Mouse (Mus musculus) myocyte (in vitro differentiated cells): ENCODE data around the gene Dcdc2a. TPM values are rescaled to one million over a fixed set of nuclear protein-coding genes. Genes with fewer than 3 reads are reported as not detected.

ENCODE experiments used
- H3K27me3 ChIP-seq: one replicate; pipeline ENCODE4 v1.6.1; 2011; ENCODE audit not compliant: control insufficient read depth, insufficient read depth, insufficient read length
- H3K36me3 ChIP-seq: one replicate; pipeline ENCODE4 v1.6.1; 2011; ENCODE audit not compliant: control insufficient read depth, insufficient read depth
- H3K4me2 ChIP-seq: one replicate; pipeline ENCODE4 v1.6.1; 2011; ENCODE audit warnings: low read depth, control low read depth
- H3K4me3 ChIP-seq: one replicate; pipeline ENCODE4 v1.5.1; 2011; ENCODE audit warnings: mild to moderate bottlenecking, control low read depth, moderate library complexity
- H3K79me2 ChIP-seq: one replicate; pipeline ENCODE4 v1.6.1; 2011; ENCODE audit not compliant: control insufficient read depth, insufficient read depth
- H3ac ChIP-seq: one replicate; pipeline ENCODE4 v1.6.1; 2011; ENCODE audit not compliant: control insufficient read depth, insufficient read length
- CEBPB ChIP-seq: IDR thresholded peaks from 2 replicates; pipeline ENCODE4 v1.6.1; 2011; ENCODE audit warnings: mild to moderate bottlenecking, moderate library complexity; ENCODE audit not compliant: poor library complexity, insufficient read depth, severe bottlenecking
- E2F4 ChIP-seq: IDR thresholded peaks from one replicate; pipeline ENCODE4 v1.6.1; 2011; ENCODE audit warnings: mild to moderate bottlenecking, control low read depth, moderate library complexity; ENCODE audit not compliant: insufficient read depth
- MAX ChIP-seq: IDR thresholded peaks from one replicate; pipeline ENCODE4 v1.6.1; 2011; ENCODE audit warnings: low read depth, mild to moderate bottlenecking, control low read depth
- MYOD1 ChIP-seq, 3 experiments: IDR thresholded peaks; one replicate each; pipeline ENCODE4 v1.6.1; 2011; ENCODE audit warnings: control low read depth in 2 of 3, low read depth in 2 of 3, mild to moderate bottlenecking in 2 of 3, moderate library complexity in 1 of 3; ENCODE audit not compliant: insufficient read length in 2 of 3, control insufficient read depth in 1 of 3
- MYOG ChIP-seq, 3 experiments: IDR thresholded peaks; one replicate each; pipeline ENCODE4 v1.6.1; 2011; ENCODE audit warnings: control low read depth in 2 of 3, low read depth in 2 of 3, mild to moderate bottlenecking in 2 of 3; ENCODE audit not compliant: insufficient read length in 2 of 3, control insufficient read depth in 1 of 3, insufficient read depth in 1 of 3
- POLR2A ChIP-seq: IDR thresholded peaks from one replicate; pipeline ENCODE4 v1.6.1; 2011; ENCODE audit warnings: low read depth, mild to moderate bottlenecking, control low read depth, moderate library complexity; ENCODE audit not compliant: insufficient read length
- POLR2AphosphoS2 ChIP-seq: IDR thresholded peaks from one replicate; pipeline ENCODE4 v1.6.1; 2011; ENCODE audit warnings: low read depth, control low read depth; ENCODE audit not compliant: insufficient read length
- REST ChIP-seq: IDR thresholded peaks from one replicate; pipeline ENCODE4 v1.6.1; 2011; ENCODE audit warnings: mild to moderate bottlenecking, control low read depth, moderate library complexity; ENCODE audit not compliant: insufficient read depth, insufficient read length
- SRF ChIP-seq: IDR thresholded peaks from one replicate; pipeline ENCODE4 v1.6.1; 2011; ENCODE audit warnings: low read depth; ENCODE audit not compliant: control insufficient read depth, insufficient read length
- TCF12 ChIP-seq: IDR thresholded peaks from one replicate; pipeline ENCODE4 v1.6.1; 2011; ENCODE audit warnings: mild to moderate bottlenecking, control low read depth; ENCODE audit not compliant: poor library complexity, insufficient read depth, severe bottlenecking
- TCF3 ChIP-seq: IDR thresholded peaks from one replicate; pipeline ENCODE4 v1.6.1; 2011; ENCODE audit warnings: low read depth, control low read depth; ENCODE audit not compliant: insufficient read length
- USF1 ChIP-seq: IDR thresholded peaks from one replicate; pipeline ENCODE4 v1.6.1; 2011; ENCODE audit warnings: low read depth, mild to moderate bottlenecking, control low read depth, moderate library complexity
- polyA plus RNA-seq: library from polyadenylated mRNA; unstranded; fragments of >200 nt; fragmentation: generic; extraction: Trizol; gene quantifications from one replicate; pipeline ENCODE4 v1.2.1, GENCODE M21; 2012; ENCODE audit warnings: missing spikeins

The Dcdc2a gene
- polyA plus RNA-seq, 1 experiment, result 0.05 TPM

GRCm38 (mm10) chr13:25069765-25070164 lies 14.0 kb downstream of the Dcdc2a start:
- Histone ChIP-seq H3K4me2 (no peak overlapping the region), H3ac (no peak overlapping the region), H3K36me3 (no peaks in the 10 kb centered on the region), H3K4me3 (no peak overlapping the region), H3K27me3 (no peaks in the 10 kb centered on the region), H3K79me2 (no peaks in the 10 kb centered on the region)
- TF ChIP-seq MYOD1 (IDR thresholded peaks at IDR 0.05; ENCODE audit: control insufficient read depth in 1 of 3, insufficient read length in 2 of 3, low read depth in 2 of 3) (no peak), POLR2AphosphoS2 (no peak), REST (no peak), MAX (no peak), TCF12 (no peak), E2F4 (no peak)

GRCm38 (mm10) chr13:25070791-25071190 lies 15.0 kb downstream of the Dcdc2a start:
- Histone ChIP-seq H3K79me2 (no peaks in the 10 kb centered on the region), H3K4me2 (no peak overlapping the region), H3K4me3 (no peak overlapping the region), H3K36me3 (no peaks in the 10 kb centered on the region), H3ac (no peak overlapping the region), H3K27me3 (no peaks in the 10 kb centered on the region)
- TF ChIP-seq CEBPB (no peak), REST (no peak), POLR2AphosphoS2 (no peak), TCF12 (no peak), MYOD1 (IDR thresholded peaks at IDR 0.05; ENCODE audit: control insufficient read depth in 1 of 3, insufficient read length in 2 of 3, low read depth in 2 of 3) (no peak), MAX (no peak)

- H3K27me3 ChIP-seq, result no peaks in the 10 kb centered on the region
- H3ac ChIP-seq, result no peak overlapping the region
- no peak overlapping the region for H3K4me3 ChIP-seq
- H3K36me3 ChIP-seq, result no peaks in the 10 kb centered on the region
- TF ChIP-seq MYOG (IDR thresholded peaks at IDR 0.05; ENCODE audit: control insufficient read depth in 1 of 3, insufficient read depth in 1 of 3, insufficient read length in 2 of 3, low read depth in 2 of 3) (no peak), CEBPB (no peak), USF1 (no peak), E2F4 (no peak), SRF (no peak), MAX (no peak), TCF12 (no peak)
- H3K79me2 ChIP-seq, result no peaks in the 10 kb centered on the region
- H3K4me2 ChIP-seq, result no peak overlapping the region
Observed at GRCm38 (mm10) chr13:25077262-25077661, 21.5 kb downstream of the Dcdc2a start.

GRCm38 (mm10) chr13:25083144-25083572 lies 27.4 kb downstream of the Dcdc2a start:
- no peak overlapping the region for H3K4me2 ChIP-seq
- H3K4me3 ChIP-seq, result no peak overlapping the region
- no peaks in the 10 kb centered on the region for H3K36me3 ChIP-seq
- no peaks in the 10 kb centered on the region for H3K27me3 ChIP-seq
- H3ac ChIP-seq, result no peak overlapping the region
- no peak for TF ChIP-seq REST
- no peak for TF ChIP-seq USF1
- no peak for TF ChIP-seq TCF3
- TF ChIP-seq MYOD1 (IDR thresholded peaks at IDR 0.05; ENCODE audit: control insufficient read depth in 1 of 3, insufficient read length in 2 of 3, low read depth in 2 of 3), result no peak
- TF ChIP-seq TCF12, result no peak
- TF ChIP-seq CEBPB, result no peak
- no peak for TF ChIP-seq MYOG (IDR thresholded peaks at IDR 0.05; ENCODE audit: control insufficient read depth in 1 of 3, insufficient read depth in 1 of 3, insufficient read length in 2 of 3, low read depth in 2 of 3)
- TF ChIP-seq POLR2AphosphoS2, result no peak
- TF ChIP-seq SRF, result no peak
- TF ChIP-seq POLR2A, result no peak
- no peaks in the 10 kb centered on the region for H3K79me2 ChIP-seq

GRCm38 (mm10) chr13:25085147-25085546 lies 29.3 kb downstream of the Dcdc2a start:
- Histone ChIP-seq H3K27me3 (peaks cover 6% of the 10 kb centered on the region), H3ac (no peak overlapping the region), H3K79me2 (no peaks in the 10 kb centered on the region), H3K4me2 (no peak overlapping the region), H3K4me3 (no peak overlapping the region), H3K36me3 (no peaks in the 10 kb centered on the region)
- TF ChIP-seq USF1 (no peak), MAX (no peak), SRF (no peak), TCF12 (no peak), POLR2AphosphoS2 (no peak), TCF3 (no peak), E2F4 (no peak), POLR2A (no peak), MYOD1 (IDR thresholded peaks at IDR 0.05; ENCODE audit: control insufficient read depth in 1 of 3, insufficient read length in 2 of 3, low read depth in 2 of 3) (no peak), MYOG (IDR thresholded peaks at IDR 0.05; ENCODE audit: control insufficient read depth in 1 of 3, insufficient read depth in 1 of 3, insufficient read length in 2 of 3, low read depth in 2 of 3) (no peak), CEBPB (no peak), REST (no peak)

GRCm38 (mm10) chr13:25091347-25091746 lies 35.5 kb downstream of the Dcdc2a start:
- Histone ChIP-seq H3ac (no peak overlapping the region), H3K4me3 (no peak overlapping the region), H3K36me3 (no peaks in the 10 kb centered on the region), H3K4me2 (no peak overlapping the region), H3K27me3 (peaks cover 32% of the 10 kb centered on the region), H3K79me2 (no peaks in the 10 kb centered on the region)
- TF ChIP-seq CEBPB (no peak), POLR2AphosphoS2 (no peak), TCF3 (no peak), MYOD1 (IDR thresholded peaks at IDR 0.05; ENCODE audit: control insufficient read depth in 1 of 3, insufficient read length in 2 of 3, low read depth in 2 of 3) (no peak), REST (no peak), MYOG (IDR thresholded peaks at IDR 0.05; ENCODE audit: control insufficient read depth in 1 of 3, insufficient read depth in 1 of 3, insufficient read length in 2 of 3, low read depth in 2 of 3) (no peak), SRF (no peak), MAX (no peak), USF1 (no peak), TCF12 (no peak), E2F4 (no peak), POLR2A (no peak)
